8 mouse cellular contexts compared by ENCODE assay signal in genomic region chr11:97899822-97900221, GRCm38 (mm10). TPM values are rescaled to one million over a fixed set of nuclear protein-coding genes. Genes with fewer than 3 reads are reported as not detected.
DNase-seq lines count a peak whose midpoint lies in the region; ATAC-seq and TF ChIP-seq lines count a peak whose summit lies in the region.

No protein-coding gene starts in this region.

- no peaks in the 10 kb centered on the region for H3K27me3 ChIP-seq in forebrain, postnatal 0 days (ENCODE audit: insufficient read depth, low read length)
- H3K27me3 ChIP-seq in hindbrain, embryonic 12.5 days = no peaks in the 10 kb centered on the region

- TF ChIP-seq CTCF in forebrain, postnatal 0 days (IDR thresholded peaks at IDR 0.05; ENCODE audit: low read depth) = peak; percentile 95

- no peak overlapping the region for H3K4me2 ChIP-seq in forebrain, postnatal 0 days (ENCODE audit: low read depth)
- no peak overlapping the region for H3K4me2 ChIP-seq in hindbrain, embryonic 12.5 days (replicated peaks)

- no peak overlapping the region for H3K9ac ChIP-seq in forebrain, postnatal 0 days
- no peak overlapping the region for H3K9ac ChIP-seq in hindbrain, embryonic 12.5 days

- no peaks in the 10 kb centered on the region for H3K9me3 ChIP-seq in forebrain, postnatal 0 days (ENCODE audit: low read length)
- H3K9me3 ChIP-seq in hindbrain, embryonic 12.5 days (replicated peaks) = no peaks in the 10 kb centered on the region

- H3K36me3 ChIP-seq in forebrain, postnatal 0 days (ENCODE audit: insufficient read depth) = no peaks in the 10 kb centered on the region
- no peaks in the 10 kb centered on the region for H3K36me3 ChIP-seq in hindbrain, embryonic 12.5 days
- H3K36me3 ChIP-seq in macrophage (ENCODE audit: inconsistent target) = no peaks in the 10 kb centered on the region

- peak; percentile 69 for DNase-seq in Muller cell, postnatal 12 days (ENCODE audit: inconsistent ontology term)
- DNase-seq in forebrain, postnatal 0 days = peak; percentile 95
- peak; percentile 87 to 94 for DNase-seq in layer of hippocampus, postnatal 14 days (ENCODE audit: low spot score in 2 of 2)
- DNase-seq in right cerebral cortex, postnatal 25 days = peak; percentile 75
- peak; percentile 69 to 87 for DNase-seq in urinary bladder, postnatal 4 days (ENCODE audit: low spot score in 2 of 2)

- no peak overlapping the region for H3K27ac ChIP-seq in forebrain, postnatal 0 days (ENCODE audit: low read depth, low read length)
- H3K27ac ChIP-seq in hindbrain, embryonic 12.5 days = no peak overlapping the region
- peak overlapping the region; percentile 28; the same call in 1 of the 2 replicates for H3K27ac ChIP-seq in macrophage

- WGBS in forebrain, postnatal 0 days = 0% methylated on average over 2 of the region's 2 CpGs
- 7% methylated on average over 2 of the region's 2 CpGs for WGBS in hindbrain, embryonic 12.5 days
- 0% methylated on average over 2 of the region's 2 CpGs for WGBS in macrophage (ENCODE audit: missing documents)

- no peaks in the 10 kb centered on the region for H3K4me1 ChIP-seq in forebrain, postnatal 0 days (ENCODE audit: insufficient read depth)
- H3K4me1 ChIP-seq in hindbrain, embryonic 12.5 days = no peaks in the 10 kb centered on the region

- ATAC-seq in cerebellum, adult (ENCODE audit: insufficient number of reproducible peaks, low FRiP score, low TSS enrichment) = peak; percentile 78; the same call in 1 of the 2 replicates
- peak; percentile 89 for ATAC-seq in forebrain, postnatal 0 days
- peak; percentile 72 for ATAC-seq in hindbrain, embryonic 12.5 days (ENCODE audit: low FRiP score)

- H3K4me3 ChIP-seq in forebrain, postnatal 0 days (ENCODE audit: low read depth, low read length) = no peak overlapping the region
- H3K4me3 ChIP-seq in hindbrain, embryonic 12.5 days = no peak overlapping the region
- H3K4me3 ChIP-seq in macrophage (ENCODE audit: inconsistent target) = no peak overlapping the region

- no peaks in the 10 kb centered on the region for H3K79me2 ChIP-seq in macrophage (ENCODE audit: inconsistent target)

RNA-seq across cellular contexts. Expression of gene Fbxo47, which starts 15.9 kb away (rescaled TPM):
- total RNA-seq in forebrain, postnatal 0 days (2014; rRNA removed) = 1.3 and 1.8 TPM in 2 replicates
- polyA plus RNA-seq in forebrain, postnatal 0 days (2015; fragmentation: Nextera tagmentation; extraction: Ambion mirVana) = 0.43 and 0.58 TPM in 2 replicates
- polyA plus RNA-seq in hindbrain, embryonic 12.5 days (2016; fragmentation: Nextera tagmentation; extraction: Ambion mirVana) = 0.65 and 0.82 TPM in 2 replicates
- under 1 TPM; 0.41 to 0.50 TPM for total RNA-seq in layer of hippocampus, postnatal 14 days (2021)
- total RNA-seq in macrophage (2018; cell fraction: chromatin; rRNA removed) = 1 to 10 TPM in 1 of 26 experiments, under 1 TPM in 9, not detected in 16; 0.33 to 1.4 (median 0.46) TPM
- under 1 TPM; 0.38 to 0.92 (median 0.59) TPM for total RNA-seq in macrophage (2018; cell fraction: cytosol; rRNA removed)
- 1 to 10 TPM in 2 of 26 experiments, under 1 TPM in 14, not detected in 10; 0.18 to 1.9 (median 0.54) TPM for total RNA-seq in macrophage (2018; cell fraction: nucleus; rRNA removed)
- polyA plus RNA-seq in macrophage (2018) = 0.14 to 0.69 TPM (median 0.51 TPM) in 3 replicates

RNA-seq across cellular contexts. Expression of gene B230217C12Rik, which starts 59.2 kb away (rescaled TPM):
- total RNA-seq in forebrain, postnatal 0 days (2014; rRNA removed) = 21.0 and 24.8 TPM in 2 replicates
- polyA plus RNA-seq in forebrain, postnatal 0 days (2015; fragmentation: Nextera tagmentation; extraction: Ambion mirVana) = 28.6 and 31.5 TPM in 2 replicates
- 14.1 and 14.8 TPM in 2 replicates for polyA plus RNA-seq in hindbrain, embryonic 12.5 days (2016; fragmentation: Nextera tagmentation; extraction: Ambion mirVana)
- total RNA-seq in layer of hippocampus, postnatal 14 days (2021) = 10 to 100 TPM; 44.2 to 49.6 TPM
- 1 to 10 TPM in 5 of 26 experiments, under 1 TPM in 9, not detected in 12; 0.37 to 2.5 (median 0.74) TPM for total RNA-seq in macrophage (2018; cell fraction: chromatin; rRNA removed)
- 1 to 10 TPM in 7 of 26 experiments, under 1 TPM in 19; 0.44 to 1.3 (median 0.86) TPM for total RNA-seq in macrophage (2018; cell fraction: cytosol; rRNA removed)
- total RNA-seq in macrophage (2018; cell fraction: nucleus; rRNA removed) = 1 to 10 TPM in 6 of 26 experiments, under 1 TPM in 13, not detected in 7; 0.23 to 3.6 (median 0.78) TPM
- polyA plus RNA-seq in macrophage (2018) = 0.68 to 1.1 TPM (median 0.72 TPM) in 3 replicates
